Mouse (Mus musculus): ENCODE measurements around the gene Ptpa. TPM values are rescaled to one million over a fixed set of nuclear protein-coding genes. Genes with fewer than 3 reads are reported as not detected.

The Ptpa gene
- 23.0 to 45.8 TPM (median 34.5 TPM) in 3 replicates for total RNA-seq (2017)

GRCm38 (mm10) chr2:30415936-30416648, at the start of gene Ptpa:
Gene Ptpa (plus strand): TSS chr2:30416039.
- peak; percentile 66 for ATAC-seq (replicated peaks; ENCODE audit: insufficient number of reproducible peaks, low FRiP score, low TSS enrichment, poor library complexity, severe bottlenecking)

DNA sequence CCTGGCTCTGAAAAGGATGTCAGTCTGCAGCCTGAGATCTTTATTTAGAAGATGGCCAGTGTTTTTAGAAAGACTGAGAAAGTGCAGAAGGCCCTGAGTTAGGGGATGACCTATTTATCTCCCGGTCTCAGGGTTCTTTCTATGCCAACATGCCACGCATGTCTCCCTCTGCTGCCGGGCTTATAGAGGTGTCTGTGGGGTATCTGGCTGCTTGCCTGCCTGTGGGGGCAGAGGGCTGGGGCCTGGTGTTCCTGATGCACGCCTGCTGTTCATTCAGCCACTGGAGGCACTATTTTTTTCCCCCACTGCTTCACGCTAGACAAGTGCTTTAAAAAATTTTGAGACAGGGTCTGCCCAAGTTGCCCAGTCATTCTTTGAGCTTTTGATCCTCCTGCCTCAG, 49.6 kb upstream of the Ptpa start:
- ATAC-seq (replicated peaks; ENCODE audit: insufficient number of reproducible peaks, low FRiP score, low TSS enrichment, poor library complexity, severe bottlenecking): no peak

DNA sequence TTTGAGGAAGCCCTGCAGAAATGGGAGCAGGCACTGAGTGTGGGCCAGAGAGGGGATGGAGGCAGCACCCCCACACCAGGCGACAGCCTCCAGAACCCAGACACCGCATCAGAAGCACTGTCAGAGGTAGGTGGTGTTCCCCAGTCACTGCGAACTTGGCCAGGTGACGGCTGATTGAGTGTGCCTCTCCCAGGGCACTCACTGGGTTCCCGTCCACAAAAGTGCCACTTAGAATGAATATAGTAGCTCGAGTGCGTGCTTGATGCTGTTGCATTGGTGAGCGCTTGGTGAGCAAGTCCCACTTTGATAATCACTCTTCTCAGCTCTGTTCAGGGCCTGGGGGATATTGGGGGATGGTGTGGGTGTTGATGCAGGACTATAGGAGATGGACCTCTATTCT, 44.3 kb upstream of the Ptpa start:
- ATAC-seq (replicated peaks; ENCODE audit: insufficient number of reproducible peaks, low FRiP score, low TSS enrichment, poor library complexity, severe bottlenecking): no peak

DNA sequence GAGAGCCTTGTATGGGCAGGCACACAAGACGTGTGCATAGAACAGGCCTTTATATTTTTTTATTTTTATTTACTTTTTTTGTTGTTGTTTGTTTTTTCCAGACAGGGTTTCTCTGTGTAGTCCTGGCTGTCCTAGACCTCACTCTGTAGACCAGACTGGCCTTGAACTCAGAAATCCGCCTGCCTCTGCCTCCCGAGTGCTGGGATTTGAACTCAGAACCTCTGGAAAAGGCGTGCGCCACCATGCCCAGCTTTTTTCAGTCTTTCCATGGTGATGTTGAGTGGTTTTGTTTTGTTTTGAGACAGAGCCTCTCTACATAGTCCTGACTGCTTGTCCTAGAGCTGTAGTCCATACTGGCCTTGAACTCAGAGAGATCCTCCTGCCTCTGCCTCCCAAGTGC, 43.1 kb upstream of the Ptpa start:
- no peak for ATAC-seq (replicated peaks; ENCODE audit: insufficient number of reproducible peaks, low FRiP score, low TSS enrichment, poor library complexity, severe bottlenecking)

DNA sequence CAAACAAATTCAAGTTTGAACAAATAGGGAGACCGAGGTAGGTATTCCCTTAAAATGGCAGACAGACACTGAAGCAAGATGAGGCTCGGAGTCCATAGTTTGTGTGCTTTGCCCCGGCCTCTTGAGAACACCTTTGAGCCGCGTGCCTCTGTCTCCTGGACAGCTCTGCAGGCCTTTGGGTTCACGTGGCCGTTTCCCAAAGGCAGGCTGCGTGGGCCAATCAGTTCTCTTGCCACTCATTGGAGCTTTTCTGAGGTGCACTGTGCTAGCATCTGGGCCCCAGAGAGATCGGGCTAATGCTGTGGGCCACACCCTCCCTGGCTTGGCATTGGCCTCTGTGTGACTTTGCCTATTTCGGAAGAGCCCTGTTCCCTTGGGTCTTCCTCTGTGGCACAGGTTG, 39.9 kb upstream of the Ptpa start:
- no peak for ATAC-seq (replicated peaks; ENCODE audit: insufficient number of reproducible peaks, low FRiP score, low TSS enrichment, poor library complexity, severe bottlenecking)

DNA sequence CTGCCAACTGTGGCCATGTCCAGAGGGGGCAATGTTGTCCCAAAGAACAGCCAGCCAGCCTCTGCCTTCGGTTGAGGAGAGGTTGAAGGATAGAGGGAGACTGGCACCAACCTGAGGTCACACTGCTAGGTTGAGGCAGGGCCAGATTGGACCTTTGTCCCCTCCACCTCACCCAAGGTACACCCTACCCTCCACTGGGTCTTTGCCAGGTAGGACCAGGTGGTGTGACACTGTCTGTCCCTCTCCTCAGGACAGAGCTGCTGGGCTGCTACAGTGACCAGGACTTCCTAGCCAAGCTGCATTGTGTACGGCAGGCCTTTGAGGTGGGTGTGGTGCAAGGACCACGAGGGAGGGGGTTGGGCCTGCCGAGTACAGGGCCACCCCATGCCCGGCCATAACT, 38.1 kb upstream of the Ptpa start:
- ATAC-seq (replicated peaks; ENCODE audit: insufficient number of reproducible peaks, low FRiP score, low TSS enrichment, poor library complexity, severe bottlenecking): no peak

GRCm38 (mm10) chr2:30379307-30379706, 36.5 kb upstream of the Ptpa start:
- no peak for ATAC-seq (replicated peaks; ENCODE audit: insufficient number of reproducible peaks, low FRiP score, low TSS enrichment, poor library complexity, severe bottlenecking)

DNA sequence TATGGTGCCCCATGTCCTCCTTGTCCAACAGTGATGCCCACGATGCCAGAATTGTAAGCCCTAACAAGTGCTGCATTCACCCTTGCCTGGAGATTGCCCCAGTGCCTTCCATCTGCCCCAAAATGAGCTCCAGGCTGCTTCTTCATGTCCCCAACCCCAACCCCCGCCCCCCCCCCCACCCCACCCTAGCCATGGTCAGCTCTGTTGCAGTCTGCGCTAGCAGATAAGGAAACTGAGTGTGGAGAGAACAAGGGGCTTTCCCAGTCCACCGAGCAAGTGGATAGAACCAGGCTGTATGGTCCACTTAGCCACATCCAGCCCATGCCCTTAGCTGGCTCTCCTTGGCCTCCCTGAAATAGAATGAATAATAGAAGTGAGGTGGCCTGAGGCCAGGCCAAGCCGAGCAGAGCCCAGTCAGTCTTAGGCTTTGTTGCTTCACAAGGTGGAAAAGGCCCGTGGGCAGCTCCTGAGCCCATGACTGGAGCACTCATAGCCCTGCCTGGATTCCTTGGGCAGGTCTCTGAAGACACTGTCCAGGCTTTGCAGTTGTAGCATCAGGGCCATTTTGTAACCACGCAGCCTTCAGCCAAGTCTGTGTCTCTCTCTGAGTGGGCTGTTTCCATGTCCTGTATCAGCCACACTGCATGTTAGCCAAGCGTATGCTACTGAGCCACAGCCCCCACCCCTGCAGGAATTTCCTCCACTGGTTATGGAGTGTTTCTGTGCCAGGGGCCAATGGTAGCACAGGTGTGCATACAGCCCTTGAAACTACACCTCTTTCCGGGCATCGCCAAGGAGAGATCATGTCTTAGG, 35.1 kb upstream of the Ptpa start:
- no peak for ATAC-seq (replicated peaks; ENCODE audit: insufficient number of reproducible peaks, low FRiP score, low TSS enrichment, poor library complexity, severe bottlenecking)

- ATAC-seq (replicated peaks; ENCODE audit: insufficient number of reproducible peaks, low FRiP score, low TSS enrichment, poor library complexity, severe bottlenecking): no peak
Measured at GRCm38 (mm10) chr2:30381377-30381725, 34.5 kb upstream of the Ptpa start.

DNA sequence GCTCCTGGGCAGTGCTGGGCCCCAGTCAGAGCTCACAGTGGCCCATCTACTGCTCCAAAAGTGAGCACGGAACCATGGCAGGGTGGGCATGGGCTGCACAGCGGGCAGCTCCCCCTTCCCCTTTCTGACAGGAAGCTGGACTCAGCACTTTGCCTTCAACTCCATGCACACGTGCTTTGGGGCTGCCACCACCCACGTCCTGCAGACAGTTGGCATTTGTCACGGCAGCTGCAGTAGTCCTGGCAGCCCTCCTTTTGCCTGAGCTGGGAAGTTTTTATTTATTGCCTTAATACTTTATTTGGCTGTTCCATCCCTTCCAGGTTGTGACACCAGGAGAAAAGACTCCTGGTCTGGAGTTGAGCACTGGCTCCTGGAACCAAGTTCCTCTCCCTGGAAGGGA, 31.0 kb upstream of the Ptpa start:
- ATAC-seq (replicated peaks; ENCODE audit: insufficient number of reproducible peaks, low FRiP score, low TSS enrichment, poor library complexity, severe bottlenecking): no peak

DNA sequence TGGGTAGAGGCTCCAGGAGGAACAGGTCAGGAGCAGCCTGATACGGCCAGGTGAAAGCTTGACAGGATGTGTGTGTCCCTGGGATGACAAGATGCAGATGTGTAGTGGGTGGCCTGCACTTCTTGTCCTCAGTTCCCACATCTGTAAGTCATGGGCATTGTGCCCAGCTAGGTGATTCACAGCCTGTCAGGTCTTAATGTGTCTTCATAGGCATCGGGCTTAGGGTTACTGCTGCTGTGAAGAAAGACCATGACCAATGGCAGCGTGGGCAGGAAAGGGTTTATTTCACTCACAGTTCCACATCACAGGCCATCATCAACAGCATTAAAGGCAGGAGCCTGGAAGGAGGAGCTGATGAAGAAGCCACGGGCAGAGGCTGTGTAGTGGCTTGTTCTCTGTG, 30.2 kb upstream of the Ptpa start:
- no peak for ATAC-seq (replicated peaks; ENCODE audit: insufficient number of reproducible peaks, low FRiP score, low TSS enrichment, poor library complexity, severe bottlenecking)

GRCm38 (mm10) chr2:30386913-30387312, 28.9 kb upstream of the Ptpa start:
- no peak for ATAC-seq (replicated peaks; ENCODE audit: insufficient number of reproducible peaks, low FRiP score, low TSS enrichment, poor library complexity, severe bottlenecking)

GRCm38 (mm10) chr2:30389000-30389399, 26.8 kb upstream of the Ptpa start:
- ATAC-seq (replicated peaks; ENCODE audit: insufficient number of reproducible peaks, low FRiP score, low TSS enrichment, poor library complexity, severe bottlenecking): no peak

- peak; percentile 97 for ATAC-seq (replicated peaks; ENCODE audit: insufficient number of reproducible peaks, low FRiP score, low TSS enrichment, poor library complexity, severe bottlenecking)
Measured at GRCm38 (mm10) chr2:30392114-30392576, 23.7 kb upstream of the Ptpa start, which contains the start of gene Dolpp1. Gene Dolpp1 (plus strand): TSS chr2:30392254.

GRCm38 (mm10) chr2:30392577-30393369, 23.1 kb upstream of the Ptpa start:
- ATAC-seq (replicated peaks; ENCODE audit: insufficient number of reproducible peaks, low FRiP score, low TSS enrichment, poor library complexity, severe bottlenecking): no peak

DNA sequence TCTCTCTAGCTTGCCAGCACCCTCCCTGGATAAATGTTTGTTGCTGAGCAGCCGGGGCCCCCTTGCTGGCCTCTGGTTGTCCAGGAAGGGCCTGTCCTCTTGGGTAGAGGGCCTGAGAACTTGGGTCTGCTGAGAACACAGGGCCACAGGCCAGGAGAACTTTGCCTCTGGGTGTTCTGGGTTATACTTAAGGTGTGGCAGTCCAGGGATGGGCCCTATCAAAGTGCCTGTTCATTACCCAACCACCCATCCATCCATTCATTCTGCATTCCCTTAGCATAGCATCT, 22.5 kb upstream of the Ptpa start:
- no peak for ATAC-seq (replicated peaks; ENCODE audit: insufficient number of reproducible peaks, low FRiP score, low TSS enrichment, poor library complexity, severe bottlenecking)

GRCm38 (mm10) chr2:30395757-30396156, 20.1 kb upstream of the Ptpa start:
- ATAC-seq (replicated peaks; ENCODE audit: insufficient number of reproducible peaks, low FRiP score, low TSS enrichment, poor library complexity, severe bottlenecking): no peak

- ATAC-seq (replicated peaks; ENCODE audit: insufficient number of reproducible peaks, low FRiP score, low TSS enrichment, poor library complexity, severe bottlenecking): no peak
Measured at GRCm38 (mm10) chr2:30396246-30396645, 19.6 kb upstream of the Ptpa start.

GRCm38 (mm10) chr2:30397986-30398512, 17.8 kb upstream of the Ptpa start:
- no peak for ATAC-seq (replicated peaks; ENCODE audit: insufficient number of reproducible peaks, low FRiP score, low TSS enrichment, poor library complexity, severe bottlenecking)
